Mouse (Mus musculus): ENCODE data around the gene Mmrn2. TPM values are rescaled to one million over a fixed set of nuclear protein-coding genes. Genes with fewer than 3 reads are reported as not detected.

Gene Mmrn2
- polyA plus RNA-seq, 1 experiment from 2014 or later = 4.2 TPM

GRCm38 (mm10) chr14:34448398-34448797 is 73.1 kb downstream of the Mmrn2 start:
- H3K4me3 ChIP-seq (replicated peaks; ENCODE audit: low read depth, low read length) = no peak overlapping the region
- peaks cover 17% of the 10 kb centered on the region for H3K36me3 ChIP-seq (ENCODE audit: control insufficient read depth, insufficient read depth, low read length)
- H3K27ac ChIP-seq (replicated peaks; ENCODE audit: low read depth, low read length) = no peak overlapping the region
- no peak for DNase-seq
- no peaks in the 10 kb centered on the region for H3K27me3 ChIP-seq (ENCODE audit: control insufficient read depth, insufficient read depth, low read length)
- ATAC-seq (ENCODE audit: low FRiP score, low TSS enrichment) = no peak
- no peaks in the 10 kb centered on the region; the same call in 1 of the 2 replicates for H3K4me1 ChIP-seq (ENCODE audit: control insufficient read depth, insufficient read depth, low read length)
- no peak overlapping the region for H3K4me2 ChIP-seq (ENCODE audit: low read length)
- H3K9ac ChIP-seq (replicated peaks; ENCODE audit: low read length) = no peak overlapping the region
- no peaks in the 10 kb centered on the region for H3K9me3 ChIP-seq (ENCODE audit: control insufficient read depth, low read length)

- no peak for DNase-seq
- Histone ChIP-seq H3K4me1 (ENCODE audit: control insufficient read depth, insufficient read depth, low read length) (peaks cover 8% of the 10 kb centered on the region), H3K9ac (replicated peaks; ENCODE audit: low read length) (no peak overlapping the region), H3K27me3 (ENCODE audit: control insufficient read depth, insufficient read depth, low read length) (no peaks in the 10 kb centered on the region), H3K4me3 (replicated peaks; ENCODE audit: low read depth, low read length) (no peak overlapping the region), H3K9me3 (ENCODE audit: control insufficient read depth, low read length) (no peaks in the 10 kb centered on the region), H3K27ac (replicated peaks; ENCODE audit: low read depth, low read length) (no peak overlapping the region), H3K36me3 (ENCODE audit: control insufficient read depth, insufficient read depth, low read length) (peaks cover 13% of the 10 kb centered on the region), H3K4me2 (ENCODE audit: low read length) (no peak overlapping the region)
- 68% methylated on average over 9 of the region's 9 CpGs for WGBS
- ATAC-seq (ENCODE audit: low FRiP score, low TSS enrichment) = no peak
Measured at GRCm38 (mm10) chr14:34449807-34450206, 74.5 kb downstream of the Mmrn2 start.

- no peaks in the 10 kb centered on the region for H3K9me3 ChIP-seq (ENCODE audit: control insufficient read depth, low read length)
- no peak overlapping the region for H3K4me2 ChIP-seq (ENCODE audit: low read length)
- H3K27me3 ChIP-seq (ENCODE audit: control insufficient read depth, insufficient read depth, low read length) = no peaks in the 10 kb centered on the region
- H3K9ac ChIP-seq (replicated peaks; ENCODE audit: low read length) = no peak overlapping the region
- H3K36me3 ChIP-seq (ENCODE audit: control insufficient read depth, insufficient read depth, low read length) = peaks cover 13% of the 10 kb centered on the region
- no peak overlapping the region for H3K27ac ChIP-seq (replicated peaks; ENCODE audit: low read depth, low read length)
- H3K4me1 ChIP-seq (ENCODE audit: control insufficient read depth, insufficient read depth, low read length) = peaks cover 8% of the 10 kb centered on the region
- ATAC-seq (ENCODE audit: low FRiP score, low TSS enrichment) (no peak), DNase-seq (no peak)
- no peak overlapping the region for H3K4me3 ChIP-seq (replicated peaks; ENCODE audit: low read depth, low read length)
- WGBS = 93% methylated on average over 5 of the region's 5 CpGs
Measured at GRCm38 (mm10) chr14:34450451-34450850, 75.2 kb downstream of the Mmrn2 start.

GRCm38 (mm10) chr14:34451872-34452271 is 76.6 kb downstream of the Mmrn2 start:
- Histone ChIP-seq H3K4me2 (ENCODE audit: low read length) (no peak overlapping the region), H3K27ac (replicated peaks; ENCODE audit: low read depth, low read length) (no peak overlapping the region), H3K9me3 (ENCODE audit: control insufficient read depth, low read length) (no peaks in the 10 kb centered on the region), H3K36me3 (ENCODE audit: control insufficient read depth, insufficient read depth, low read length) (peaks cover 5% of the 10 kb centered on the region), H3K4me3 (replicated peaks; ENCODE audit: low read depth, low read length) (no peak overlapping the region), H3K27me3 (ENCODE audit: control insufficient read depth, insufficient read depth, low read length) (no peaks in the 10 kb centered on the region), H3K9ac (replicated peaks; ENCODE audit: low read length) (no peak overlapping the region), H3K4me1 (ENCODE audit: control insufficient read depth, insufficient read depth, low read length) (peaks cover 8% of the 10 kb centered on the region)
- DNase-seq (no peak), ATAC-seq (ENCODE audit: low FRiP score, low TSS enrichment) (no peak)

- peak overlapping the region; percentile 36 for H3K4me2 ChIP-seq (ENCODE audit: low read length)
- H3K4me3 ChIP-seq (replicated peaks; ENCODE audit: low read depth, low read length) = no peak overlapping the region
- H3K36me3 ChIP-seq (ENCODE audit: control insufficient read depth, insufficient read depth, low read length) = no peaks in the 10 kb centered on the region
- peak; percentile 64 for DNase-seq
- 2% methylated on average over 6 of the region's 6 CpGs for WGBS
- no peaks in the 10 kb centered on the region for H3K9me3 ChIP-seq (ENCODE audit: control insufficient read depth, low read length)
- H3K4me1 ChIP-seq (ENCODE audit: control insufficient read depth, insufficient read depth, low read length) = peaks cover 8% of the 10 kb centered on the region
- H3K27me3 ChIP-seq (ENCODE audit: control insufficient read depth, insufficient read depth, low read length) = no peaks in the 10 kb centered on the region
- H3K9ac ChIP-seq (replicated peaks; ENCODE audit: low read length) = 0 out of 2 replicates have a peak overlapping the region, but pooled peaks have one; percentile 2
- H3K27ac ChIP-seq (replicated peaks; ENCODE audit: low read depth, low read length) = peak overlapping the region; percentile 68
- peak; percentile 46; the same call in 1 of the 2 replicates for ATAC-seq (ENCODE audit: low FRiP score, low TSS enrichment)
Measured at GRCm38 (mm10) chr14:34453648-34454047, 78.4 kb downstream of the Mmrn2 start.

Other genes with a start within 250 kb of the Mmrn2 start
- gene Npy4r, start 223.0 kb upstream of the Mmrn2 start, polyA plus RNA-seq (2014; fragmentation: Nextera tagmentation; extraction: Ambion mirVana) = 0.13 and 0.18 TPM in 2 replicates
- 5.7 and 6.8 TPM in 2 replicates for gene Gprin2, start 173.8 kb upstream of the Mmrn2 start, polyA plus RNA-seq (2014; fragmentation: Nextera tagmentation; extraction: Ambion mirVana)
- 0.28 and 0.42 TPM in 2 replicates for gene Syt15, start 155.9 kb upstream of the Mmrn2 start, polyA plus RNA-seq (2014; fragmentation: Nextera tagmentation; extraction: Ambion mirVana)
- gene Shld2, start 65.0 kb upstream of the Mmrn2 start, polyA plus RNA-seq (2014; fragmentation: Nextera tagmentation; extraction: Ambion mirVana) = 6.5 and 8.1 TPM in 2 replicates
- 95.7 and 109 TPM in 2 replicates for gene Glud1, start 64.7 kb upstream of the Mmrn2 start, polyA plus RNA-seq (2014; fragmentation: Nextera tagmentation; extraction: Ambion mirVana)
- gene Fam25c, start 20.0 kb upstream of the Mmrn2 start, polyA plus RNA-seq (2014; fragmentation: Nextera tagmentation; extraction: Ambion mirVana) = not detected in 2 replicates
- 55.8 and 59.8 TPM in 2 replicates for gene Sncg, start 676 bp upstream of the Mmrn2 start, polyA plus RNA-seq (2014; fragmentation: Nextera tagmentation; extraction: Ambion mirVana)
- gene Bmpr1a, start 127.9 kb downstream of the Mmrn2 start, polyA plus RNA-seq (2014; fragmentation: Nextera tagmentation; extraction: Ambion mirVana) = 16.3 and 25.9 TPM in 2 replicates
- gene 9230112D13Rik, start 147.3 kb downstream of the Mmrn2 start, polyA plus RNA-seq (2014; fragmentation: Nextera tagmentation; extraction: Ambion mirVana) = not detected in 2 replicates
- gene Ldb3, start 213.2 kb downstream of the Mmrn2 start, polyA plus RNA-seq (2014; fragmentation: Nextera tagmentation; extraction: Ambion mirVana) = 0.50 and 0.76 TPM in 2 replicates
- not detected in 2 replicates for gene Opn4, start 224.7 kb downstream of the Mmrn2 start, polyA plus RNA-seq (2014; fragmentation: Nextera tagmentation; extraction: Ambion mirVana)